Mouse (Mus musculus): ENCODE results near the gene Zfp768. TPM values are rescaled to one million over a fixed set of nuclear protein-coding genes. Genes with fewer than 3 reads are reported as not detected.
A peak's percentile ranks its signal among the peaks of the same experiment; 100 is the strongest.
"Not testable (repeated sequence)": the region's sequence is repeated elsewhere in the genome, so short reads cannot be mapped to it uniquely, and the experiment has no call there.

The Zfp768 gene
- polyA plus RNA-seq (2015; fragmentation: Nextera tagmentation; extraction: Ambion mirVana) = 17.2 and 17.9 TPM in 2 replicates

GRCm38 (mm10) chr7:127345512-127346325 lies at the start of gene Zfp768:
TSS of gene Zfp768 (minus strand) at chr7:127345589.
- H3K27me3 ChIP-seq = no peaks in the 10 kb centered on the region
- under 1% methylated on average over 74 of the region's 76 CpGs for WGBS
- H3K4me1 ChIP-seq (replicated peaks) = peaks cover 28% of the 10 kb centered on the region
- peak within 1 kb of the TSS; percentile 93 for H3K27ac ChIP-seq (replicated peaks)
- peak within 1 kb of the TSS; percentile 85 for H3K4me2 ChIP-seq
- peaks cover 29% of the 10 kb centered on the region for H3K36me3 ChIP-seq
- H3K9ac ChIP-seq = peak within 1 kb of the TSS; percentile 96
- peak; percentile 96 for ATAC-seq (ENCODE audit: low read depth)
- no peaks in the 10 kb centered on the region for H3K9me3 ChIP-seq
- H3K4me3 ChIP-seq = peak within 1 kb of the TSS; percentile 84

DNA sequence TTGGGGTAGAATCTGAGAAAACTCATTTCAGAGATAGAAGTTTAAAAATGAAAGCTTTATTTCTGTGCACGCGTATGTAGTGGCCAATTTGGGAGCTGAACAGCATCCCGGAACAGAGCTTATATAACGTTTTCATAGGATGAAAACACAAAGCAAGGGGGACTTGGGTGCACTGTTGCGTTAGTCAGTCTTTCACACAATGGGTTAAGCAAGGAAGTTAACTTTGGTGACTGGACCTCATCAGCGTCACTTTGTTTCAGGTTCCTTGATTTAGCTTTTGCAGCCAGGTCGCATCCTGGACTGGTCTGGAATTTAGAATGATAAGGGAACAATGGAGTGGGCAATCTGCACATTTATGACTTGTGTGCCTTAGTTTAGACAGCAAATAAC lies 48.5 kb upstream of the Zfp768 start:
- WGBS = 29% methylated on average over 7 of the region's 7 CpGs
- H3K9ac ChIP-seq = peak overlapping the region; percentile 93
- ATAC-seq (ENCODE audit: low read depth) = 0 out of 2 replicates have a peak, but pooled peaks have one; percentile 12

GRCm38 (mm10) chr7:127393157-127393943 lies 48.0 kb upstream of the Zfp768 start, which contains the start of gene E430018J23Rik:
TSS of gene E430018J23Rik (minus strand) at chr7:127393629.
- Histone ChIP-seq H3K9ac (peak within 1 kb of the TSS; percentile 93), H3K36me3 (peaks cover 12% of the 10 kb centered on the region), H3K27me3 (0 out of 2 replicates have a peak, but pooled peaks cover 5% of the 10 kb centered on the region), H3K4me1 (replicated peaks) (peaks cover 17% of the 10 kb centered on the region), H3K4me3 (peak within 1 kb of the TSS; percentile 72), H3K4me2 (peak within 1 kb of the TSS; percentile 80), H3K27ac (replicated peaks) (peak within 1 kb of the TSS; percentile 92), H3K9me3 (no peaks in the 10 kb centered on the region)
- under 1% methylated on average over 45 of the region's 45 CpGs for WGBS
- ATAC-seq (ENCODE audit: low read depth) = peak; percentile 92

More for the DNA sequence above, 48.5 kb upstream of the Zfp768 start:
- 0 out of 2 replicates have a peak, but pooled peaks cover 5% of the 10 kb centered on the region for H3K27me3 ChIP-seq
- H3K27ac ChIP-seq (replicated peaks) = peak overlapping the region; percentile 92
- peak overlapping the region; percentile 80 for H3K4me2 ChIP-seq
- H3K4me1 ChIP-seq (replicated peaks) = peaks cover 17% of the 10 kb centered on the region
- H3K4me3 ChIP-seq = peak overlapping the region; percentile 72
- H3K9me3 ChIP-seq = no peaks in the 10 kb centered on the region
- peaks cover 12% of the 10 kb centered on the region for H3K36me3 ChIP-seq

GRCm38 (mm10) chr7:127392251-127392824 lies 46.9 kb upstream of the Zfp768 start:
- no peak for ATAC-seq (ENCODE audit: low read depth)
- H3K9me3 ChIP-seq = no peaks in the 10 kb centered on the region
- peak overlapping the region; percentile 72 for H3K4me3 ChIP-seq
- H3K27me3 ChIP-seq = 0 out of 2 replicates have a peak, but pooled peaks cover 5% of the 10 kb centered on the region
- H3K9ac ChIP-seq = peak overlapping the region; percentile 93
- peaks cover 17% of the 10 kb centered on the region for H3K4me1 ChIP-seq (replicated peaks)
- H3K27ac ChIP-seq (replicated peaks) = no peak overlapping the region
- H3K4me2 ChIP-seq = peak overlapping the region; percentile 80
- WGBS = 89% methylated on average over 8 of the region's 8 CpGs
- peaks cover 12% of the 10 kb centered on the region for H3K36me3 ChIP-seq

GRCm38 (mm10) chr7:127391538-127391937 lies 46.1 kb upstream of the Zfp768 start:
- H3K4me2 ChIP-seq = no peak overlapping the region
- no peak overlapping the region for H3K9ac ChIP-seq
- H3K9me3 ChIP-seq = no peaks in the 10 kb centered on the region
- 95% methylated on average over 16 of the region's 16 CpGs for WGBS
- no peak for ATAC-seq (ENCODE audit: low read depth)
- 0 out of 2 replicates have a peak, but pooled peaks cover 2% of the 10 kb centered on the region for H3K27me3 ChIP-seq
- peaks cover 12% of the 10 kb centered on the region for H3K36me3 ChIP-seq
- H3K27ac ChIP-seq (replicated peaks) = no peak overlapping the region
- H3K4me1 ChIP-seq (replicated peaks) = peaks cover 17% of the 10 kb centered on the region
- no peak overlapping the region for H3K4me3 ChIP-seq

GRCm38 (mm10) chr7:127390306-127390705 lies 44.9 kb upstream of the Zfp768 start:
- Histone ChIP-seq H3K4me1 (replicated peaks) (peaks cover 27% of the 10 kb centered on the region), H3K27me3 (no peaks in the 10 kb centered on the region), H3K27ac (replicated peaks) (no peak overlapping the region), H3K4me2 (no peak overlapping the region), H3K9me3 (no peaks in the 10 kb centered on the region), H3K4me3 (no peak overlapping the region), H3K36me3 (peaks cover 14% of the 10 kb centered on the region), H3K9ac (no peak overlapping the region)
- 80% methylated on average over 7 of the region's 7 CpGs for WGBS
- no peak for ATAC-seq (ENCODE audit: low read depth)

- H3K4me3 ChIP-seq; H3K9ac ChIP-seq; H3K4me2 ChIP-seq; H3K9me3 ChIP-seq; ATAC-seq (ENCODE audit: low read depth); H3K27ac ChIP-seq (replicated peaks); H3K27me3 ChIP-seq: not testable (repeated sequence)
- H3K36me3 ChIP-seq = peaks cover 28% of the 10 kb centered on the region
- peaks cover 21% of the 10 kb centered on the region for H3K4me1 ChIP-seq (replicated peaks)
Observed at GRCm38 (mm10) chr7:127388201-127388600, 42.8 kb upstream of the Zfp768 start.

- peaks cover 35% of the 10 kb centered on the region for H3K36me3 ChIP-seq
- H3K27me3 ChIP-seq = no peaks in the 10 kb centered on the region
- peak within 1 kb of the TSS; percentile 60 for H3K4me3 ChIP-seq
- peak within 1 kb of the TSS; percentile 64; the same call in 1 of the 2 replicates for H3K27ac ChIP-seq (replicated peaks)
- ATAC-seq (ENCODE audit: low read depth) = peak; percentile 89
- H3K9ac ChIP-seq = peak within 1 kb of the TSS; percentile 75
- peak within 1 kb of the TSS; percentile 65 for H3K4me2 ChIP-seq
- no peaks in the 10 kb centered on the region for H3K9me3 ChIP-seq
- 14% methylated on average over 38 of the region's 38 CpGs for WGBS
- 0 out of 2 replicates have a peak, but pooled peaks cover 10% of the 10 kb centered on the region for H3K4me1 ChIP-seq (replicated peaks)
Observed at GRCm38 (mm10) chr7:127386641-127387392, 41.4 kb upstream of the Zfp768 start, which contains the start of gene 9130019O22Rik. TSS of gene 9130019O22Rik (minus strand) at chr7:127387166.

DNA sequence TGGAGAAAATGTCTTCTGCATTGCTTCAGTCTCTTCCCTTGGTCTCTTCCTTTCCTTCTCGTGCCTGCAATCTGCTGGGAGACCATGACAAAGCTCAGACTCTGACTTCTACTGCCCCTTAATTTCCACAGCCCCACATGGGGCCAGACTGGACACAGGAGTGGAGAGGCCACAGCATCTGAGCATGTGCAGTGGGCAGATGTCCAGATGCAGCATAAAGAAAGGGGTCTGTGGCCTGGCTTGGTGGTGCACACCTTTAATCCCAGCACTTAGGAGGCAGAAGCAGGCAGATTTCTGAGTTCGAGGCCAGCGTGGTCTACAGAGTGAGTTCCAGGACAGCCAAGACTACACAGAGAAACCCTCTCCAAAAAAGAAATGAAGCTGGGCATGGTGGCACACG lies 40.2 kb upstream of the Zfp768 start:
- not testable (repeated sequence) for H3K4me2 ChIP-seq; H3K27me3 ChIP-seq; H3K9ac ChIP-seq; H3K4me3 ChIP-seq; H3K27ac ChIP-seq (replicated peaks); ATAC-seq (ENCODE audit: low read depth); H3K9me3 ChIP-seq; H3K4me1 ChIP-seq (replicated peaks)
- peaks cover 25% of the 10 kb centered on the region for H3K36me3 ChIP-seq
- WGBS = 94% methylated on average over 4 of the region's 4 CpGs

DNA sequence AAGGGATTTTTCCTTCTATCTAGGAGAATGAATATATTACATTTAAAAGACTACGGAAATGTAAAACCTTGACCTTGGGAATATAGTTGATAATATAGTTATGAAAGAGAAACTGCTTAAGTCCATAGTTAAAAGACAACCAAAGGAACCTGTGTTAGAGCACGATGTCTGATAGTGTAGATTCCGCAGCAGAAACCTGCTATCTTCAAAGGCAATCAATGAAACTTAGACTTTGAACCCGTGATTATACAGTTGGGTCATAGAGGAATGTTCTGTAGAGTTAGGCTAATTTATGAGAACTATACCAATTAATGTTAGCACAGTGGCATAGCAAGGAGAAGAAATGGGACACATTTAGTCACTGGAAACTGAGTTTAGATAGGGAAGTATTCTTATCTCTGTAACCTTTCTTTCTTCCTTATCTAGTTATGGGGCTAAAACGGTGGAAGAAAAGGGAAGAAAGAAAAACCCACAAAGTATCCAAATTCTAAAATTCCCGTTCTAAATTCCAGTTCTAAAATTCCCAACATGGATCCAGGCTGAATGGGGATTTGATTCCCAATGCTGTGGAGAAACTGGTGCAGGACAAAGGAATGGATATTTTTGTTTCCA lies 33.0 kb upstream of the Zfp768 start:
- Histone ChIP-seq H3K27ac (replicated peaks) (no peak overlapping the region), H3K4me1 (replicated peaks) (peaks cover 5% of the 10 kb centered on the region), H3K9me3 (no peaks in the 10 kb centered on the region), H3K27me3 (no peaks in the 10 kb centered on the region), H3K4me3 (no peak overlapping the region), H3K4me2 (no peak overlapping the region), H3K36me3 (peaks cover 19% of the 10 kb centered on the region), H3K9ac (no peak overlapping the region)
- ATAC-seq (ENCODE audit: low read depth) = no peak
- 81% methylated on average over 6 of the region's 6 CpGs for WGBS
